Mouse (Mus musculus): ENCODE measurements around the gene Ms4a7. TPM values are rescaled to one million over a fixed set of nuclear protein-coding genes. Genes with fewer than 3 reads are reported as not detected.
"Not testable (repeated sequence)": the region's sequence is repeated elsewhere in the genome, so short reads cannot be mapped to it uniquely, and the experiment has no call there.

The Ms4a7 gene
- polyA plus RNA-seq, 1 experiment from 2014 or later = 1.4 TPM

DNA sequence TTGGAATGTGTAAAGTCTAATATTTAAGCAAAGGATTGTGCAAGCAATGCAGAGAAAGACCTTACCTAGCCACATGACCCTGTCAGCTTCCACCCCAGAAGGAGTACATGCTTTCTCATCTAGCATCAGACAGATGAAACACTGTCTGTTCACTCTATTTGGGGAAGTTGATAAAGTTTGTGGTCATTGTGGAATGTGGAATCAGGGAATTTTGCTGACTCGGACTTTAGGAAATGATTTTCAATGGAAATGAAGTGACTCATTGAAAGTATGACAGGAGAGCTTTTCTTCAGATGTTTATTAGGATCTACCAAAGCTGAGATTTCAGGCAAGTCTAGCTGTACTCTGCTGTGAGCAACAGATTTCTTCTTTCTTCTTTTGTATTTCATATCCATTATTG, 14.8 kb downstream of the Ms4a7 start:
- Histone ChIP-seq H3K36me3 (replicated peaks) (no peaks in the 10 kb centered on the region), H3K4me1 (replicated peaks) (no peaks in the 10 kb centered on the region), H3K9me3 (replicated peaks) (no peaks in the 10 kb centered on the region), H3K9ac (no peak overlapping the region), H3K27me3 (no peaks in the 10 kb centered on the region), H3K27ac (replicated peaks) (no peak overlapping the region), H3K4me3 (replicated peaks) (no peak overlapping the region), H3K4me2 (no peak overlapping the region)
- ATAC-seq (ENCODE audit: insufficient read depth) = no peak
- 40% methylated on average over 1 of the region's 1 CpGs for WGBS (ENCODE audit: insufficient replicate concordance)

DNA sequence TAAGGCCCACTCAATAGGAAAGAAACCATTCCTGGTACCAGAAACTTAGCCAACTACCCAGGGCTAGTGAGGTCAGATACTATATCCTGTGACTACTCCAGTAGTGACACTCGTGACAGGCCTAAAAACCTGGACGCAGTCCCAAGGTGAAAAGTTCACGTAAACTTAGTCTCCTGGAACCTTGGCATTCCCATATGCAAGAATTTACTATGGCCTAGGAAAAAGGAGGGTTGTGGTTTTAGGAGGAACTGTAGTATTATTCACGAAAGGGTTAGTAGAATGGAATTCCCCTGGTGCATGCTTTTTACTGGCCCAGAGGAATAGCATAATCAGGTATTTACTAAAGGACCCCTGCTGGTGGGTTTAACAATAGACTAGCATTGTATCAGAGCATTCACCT, 19.2 kb downstream of the Ms4a7 start:
- no peaks in the 10 kb centered on the region for H3K9me3 ChIP-seq (replicated peaks)
- H3K9ac ChIP-seq = no peak overlapping the region
- H3K4me1 ChIP-seq (replicated peaks) = no peaks in the 10 kb centered on the region
- ATAC-seq (ENCODE audit: insufficient read depth) = no peak
- H3K27me3 ChIP-seq = no peaks in the 10 kb centered on the region
- H3K36me3 ChIP-seq (replicated peaks) = no peaks in the 10 kb centered on the region
- 75% methylated on average over 4 of the region's 4 CpGs for WGBS (ENCODE audit: insufficient replicate concordance)
- no peak overlapping the region for H3K4me3 ChIP-seq (replicated peaks)
- H3K27ac ChIP-seq (replicated peaks) = no peak overlapping the region
- no peak overlapping the region for H3K4me2 ChIP-seq

DNA sequence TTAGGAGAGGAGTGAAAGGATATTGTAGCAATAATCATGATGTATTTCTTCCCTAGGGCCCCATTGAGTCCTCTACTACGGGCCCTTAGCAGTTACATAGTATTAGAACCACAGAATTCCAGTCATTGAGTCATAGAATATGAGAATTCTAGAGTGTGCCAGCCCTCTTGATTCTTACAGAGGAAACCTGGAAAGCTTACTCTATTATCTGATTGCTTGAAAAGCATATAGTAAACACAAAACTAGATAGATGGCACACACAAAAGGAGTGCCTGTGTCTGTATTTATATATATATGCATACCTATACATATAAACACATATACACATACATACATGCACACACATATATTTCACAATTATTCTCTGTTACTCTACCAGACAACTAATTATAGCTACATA, 21.6 kb downstream of the Ms4a7 start, which contains the start of gene Ms4a14:
Gene Ms4a14, minus strand, starts transcription at position 101 of the 400 bp plus-strand sequence.
- no peak for ATAC-seq (ENCODE audit: insufficient read depth)
- WGBS (ENCODE audit: insufficient replicate concordance) = 46% methylated on average over 1 of the region's 1 CpGs
- H3K4me1 ChIP-seq (replicated peaks) = no peaks in the 10 kb centered on the region
- H3K9ac ChIP-seq = no peak within 1 kb of the TSS
- H3K9me3 ChIP-seq (replicated peaks) = no peaks in the 10 kb centered on the region
- H3K36me3 ChIP-seq (replicated peaks) = no peaks in the 10 kb centered on the region
- H3K4me2 ChIP-seq = no peak within 1 kb of the TSS
- H3K27ac ChIP-seq (replicated peaks) = no peak within 1 kb of the TSS
- H3K4me3 ChIP-seq (replicated peaks) = no peak within 1 kb of the TSS
- H3K27me3 ChIP-seq = no peaks in the 10 kb centered on the region

DNA sequence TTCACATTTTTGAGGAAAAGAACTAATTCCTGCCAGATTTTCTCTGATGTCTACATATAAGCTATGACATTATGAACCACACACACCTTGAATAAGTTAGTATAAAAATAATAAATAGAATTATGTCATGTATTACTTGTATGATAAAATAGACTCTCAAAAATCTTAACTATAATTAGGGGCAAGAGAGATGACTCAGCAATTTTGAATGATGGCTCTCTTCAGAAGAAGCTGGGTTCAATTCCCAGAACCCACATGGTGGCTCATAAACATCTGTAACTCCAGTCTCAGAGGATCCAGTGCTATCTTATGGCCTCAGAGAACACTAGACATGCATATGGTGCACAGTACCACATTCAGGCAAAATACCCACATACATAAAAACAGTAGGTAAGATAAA, 27.1 kb downstream of the Ms4a7 start:
- Histone ChIP-seq H3K4me1 (replicated peaks) (no peaks in the 10 kb centered on the region), H3K9me3 (replicated peaks) (no peaks in the 10 kb centered on the region), H3K9ac (no peak overlapping the region), H3K27ac (replicated peaks) (no peak overlapping the region), H3K36me3 (replicated peaks) (no peaks in the 10 kb centered on the region), H3K4me2 (no peak overlapping the region), H3K4me3 (replicated peaks) (no peak overlapping the region), H3K27me3 (no peaks in the 10 kb centered on the region)
- no peak for ATAC-seq (ENCODE audit: insufficient read depth)

DNA sequence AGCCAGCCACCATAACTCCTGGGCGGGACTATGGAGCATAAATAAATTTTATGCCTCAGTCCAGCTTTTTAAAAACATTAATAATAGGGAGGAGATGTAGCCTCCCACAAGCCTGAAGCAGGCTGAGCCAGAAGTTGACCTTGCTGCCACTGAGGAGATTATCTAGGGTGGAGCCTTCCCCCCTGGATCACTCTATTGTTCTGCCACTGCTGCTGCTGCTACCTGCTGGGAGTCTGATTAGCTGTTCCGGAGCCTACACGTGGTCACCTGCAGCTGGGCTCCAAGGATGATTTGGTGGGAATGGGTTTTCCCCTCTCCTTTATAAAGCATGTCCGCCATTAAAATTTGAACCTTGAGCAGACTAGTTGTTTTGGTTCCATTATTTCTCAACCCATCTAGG, 36.4 kb downstream of the Ms4a7 start:
- not testable (repeated sequence) for H3K27me3 ChIP-seq; H3K27ac ChIP-seq (replicated peaks); H3K36me3 ChIP-seq (replicated peaks); ATAC-seq (ENCODE audit: insufficient read depth); H3K4me3 ChIP-seq (replicated peaks); H3K9me3 ChIP-seq (replicated peaks); H3K4me1 ChIP-seq (replicated peaks); H3K9ac ChIP-seq; H3K4me2 ChIP-seq
- WGBS (ENCODE audit: insufficient replicate concordance) = 41% methylated on average over 4 of the region's 4 CpGs

DNA sequence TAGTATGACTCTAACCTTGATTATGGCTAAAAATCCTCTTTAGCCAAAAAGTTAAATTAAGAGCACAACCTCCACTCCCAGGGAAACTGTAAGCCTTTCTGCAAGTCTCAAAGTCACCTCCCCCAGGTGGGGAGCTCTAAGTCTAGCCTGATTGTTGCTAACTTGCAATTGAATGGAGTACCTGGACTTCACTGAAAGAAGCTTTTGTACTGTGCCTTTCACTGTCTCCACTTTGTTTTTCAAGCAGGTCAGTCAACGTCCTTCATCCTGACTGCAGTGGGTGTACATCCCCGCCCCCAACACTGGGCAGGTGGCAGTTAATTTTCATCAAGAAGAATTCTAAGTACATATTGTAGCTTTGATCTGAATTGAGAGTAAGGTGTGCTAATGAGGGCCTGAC, 37.0 kb downstream of the Ms4a7 start:
- no peaks in the 10 kb centered on the region for H3K4me1 ChIP-seq (replicated peaks)
- 57% methylated on average over 2 of the region's 2 CpGs for WGBS (ENCODE audit: insufficient replicate concordance)

DNA sequence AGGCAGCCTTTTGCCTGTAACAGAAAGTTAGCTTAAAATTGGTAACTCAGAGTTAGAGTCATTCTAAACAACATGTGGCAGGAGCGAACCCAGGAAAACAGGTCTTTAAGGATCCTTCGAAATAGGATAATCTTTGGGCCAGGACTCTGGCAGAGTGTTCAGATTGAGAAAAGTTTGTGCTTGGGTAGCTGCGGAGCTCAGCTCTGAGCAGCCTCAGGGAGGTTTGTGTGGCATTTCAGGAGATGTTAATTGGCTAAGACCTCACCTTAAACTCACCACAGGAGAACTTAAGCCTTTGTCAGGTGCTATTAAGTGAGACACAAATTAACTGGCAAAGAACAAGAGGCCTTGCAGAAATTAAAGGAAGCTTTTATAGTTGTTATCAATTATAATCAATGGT, 42.3 kb downstream of the Ms4a7 start:
- WGBS (ENCODE audit: insufficient replicate concordance) = 15% methylated on average over 3 of the region's 3 CpGs
- H3K36me3 ChIP-seq (replicated peaks); ATAC-seq (ENCODE audit: insufficient read depth); H3K9ac ChIP-seq; H3K4me1 ChIP-seq (replicated peaks); H3K4me3 ChIP-seq (replicated peaks); H3K27me3 ChIP-seq; H3K27ac ChIP-seq (replicated peaks); H3K9me3 ChIP-seq (replicated peaks): not testable (repeated sequence)
- peak overlapping the region; percentile 30; the same call in 1 of the 2 replicates for H3K4me2 ChIP-seq

More for the DNA sequence above, 37.0 kb downstream of the Ms4a7 start:
- Histone ChIP-seq H3K9me3 (replicated peaks) (no peaks in the 10 kb centered on the region), H3K4me3 (replicated peaks) (no peak overlapping the region), H3K27me3 (no peaks in the 10 kb centered on the region), H3K36me3 (replicated peaks) (no peaks in the 10 kb centered on the region), H3K27ac (replicated peaks) (no peak overlapping the region), H3K9ac (no peak overlapping the region), H3K4me2 (no peak overlapping the region)
- no peak for ATAC-seq (ENCODE audit: insufficient read depth)

DNA sequence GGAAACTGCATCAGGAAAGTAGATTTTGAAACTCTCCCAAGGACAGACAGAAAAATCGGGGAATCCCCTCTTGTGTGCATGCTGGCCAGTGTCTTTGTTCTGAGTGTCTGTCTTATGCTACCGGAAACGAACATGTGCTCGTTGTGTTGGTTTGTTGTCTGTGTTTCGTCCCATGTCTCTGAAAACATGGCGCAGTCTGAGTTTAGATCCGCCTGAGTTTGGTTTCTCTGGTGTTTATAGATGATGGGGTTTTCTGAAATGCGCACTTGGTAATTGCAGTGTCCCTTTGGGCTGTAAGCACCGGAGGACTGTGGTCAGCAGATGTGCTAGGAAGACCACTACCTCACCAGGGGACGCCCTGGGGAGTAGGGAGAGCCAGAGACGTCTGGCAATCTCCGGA, 43.0 kb downstream of the Ms4a7 start:
- peak overlapping the region; percentile 46 for H3K4me3 ChIP-seq (replicated peaks)
- H3K9ac ChIP-seq = no peak overlapping the region
- no peak for ATAC-seq (ENCODE audit: insufficient read depth)
- H3K27ac ChIP-seq (replicated peaks) = no peak overlapping the region
- H3K4me2 ChIP-seq = peak overlapping the region; percentile 59
- no peaks in the 10 kb centered on the region for H3K36me3 ChIP-seq (replicated peaks)
- no peaks in the 10 kb centered on the region for H3K27me3 ChIP-seq
- H3K4me1 ChIP-seq (replicated peaks) = no peaks in the 10 kb centered on the region
- no peaks in the 10 kb centered on the region for H3K9me3 ChIP-seq (replicated peaks)
- WGBS (ENCODE audit: insufficient replicate concordance) = 8% methylated on average over 12 of the region's 12 CpGs

DNA sequence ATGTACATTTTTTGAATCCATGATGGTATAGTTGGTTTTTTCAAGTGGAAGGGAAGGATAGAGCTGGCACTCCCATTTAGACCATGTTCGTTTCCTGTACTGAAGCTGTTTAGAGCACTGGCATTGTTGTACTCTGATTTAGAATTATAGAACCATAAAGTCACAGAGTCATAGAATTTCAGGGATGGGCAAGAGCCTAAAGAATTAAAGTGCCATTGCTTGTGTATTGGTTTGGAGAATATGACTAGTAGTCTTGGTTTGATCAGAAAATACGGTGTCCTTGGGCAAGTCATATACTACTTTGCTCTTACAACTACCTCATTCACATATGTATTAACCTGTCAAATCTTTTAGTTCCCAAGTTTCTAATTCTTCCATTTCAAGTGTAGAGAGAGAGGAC, 52.2 kb downstream of the Ms4a7 start, which contains the start of gene Ms4a5:
Gene Ms4a5, minus strand, starts transcription at position 101 of the 400 bp plus-strand sequence.
- Histone ChIP-seq H3K36me3 (replicated peaks) (no peaks in the 10 kb centered on the region), H3K27ac (replicated peaks) (no peak within 1 kb of the TSS), H3K4me2 (no peak within 1 kb of the TSS), H3K4me1 (replicated peaks) (no peaks in the 10 kb centered on the region), H3K9me3 (replicated peaks) (no peaks in the 10 kb centered on the region), H3K9ac (no peak within 1 kb of the TSS), H3K27me3 (no peaks in the 10 kb centered on the region), H3K4me3 (replicated peaks) (no peak within 1 kb of the TSS)
- 60% methylated on average over 2 of the region's 2 CpGs for WGBS (ENCODE audit: insufficient replicate concordance)
- ATAC-seq (ENCODE audit: insufficient read depth) = no peak

DNA sequence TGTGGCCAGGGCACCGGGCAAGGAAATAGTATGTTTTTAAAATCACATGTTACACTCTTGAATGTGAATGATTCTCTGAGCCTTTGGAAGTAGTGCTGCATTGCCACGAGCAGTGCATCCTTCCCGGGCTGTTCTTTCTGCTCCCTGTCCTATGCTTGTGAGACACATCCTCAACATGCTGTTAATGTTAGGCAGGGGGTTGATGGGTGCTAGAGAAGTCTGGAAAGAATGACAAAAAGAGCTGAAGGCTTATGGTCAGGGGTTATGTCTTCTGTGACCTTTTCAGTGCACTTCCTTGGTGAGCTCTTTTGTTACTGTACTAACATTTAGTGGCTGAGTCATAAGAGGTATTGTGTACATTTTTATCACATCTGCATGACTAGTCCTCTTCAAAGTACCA, 55.7 kb downstream of the Ms4a7 start:
- Histone ChIP-seq H3K27ac (replicated peaks) (no peak overlapping the region), H3K27me3 (no peaks in the 10 kb centered on the region), H3K9me3 (replicated peaks) (no peaks in the 10 kb centered on the region), H3K9ac (no peak overlapping the region), H3K36me3 (replicated peaks) (no peaks in the 10 kb centered on the region), H3K4me1 (replicated peaks) (no peaks in the 10 kb centered on the region), H3K4me2 (no peak overlapping the region), H3K4me3 (replicated peaks) (no peak overlapping the region)
- no peak for ATAC-seq (ENCODE audit: insufficient read depth)
- WGBS (ENCODE audit: insufficient replicate concordance) = 61% methylated on average over 3 of the region's 3 CpGs

DNA sequence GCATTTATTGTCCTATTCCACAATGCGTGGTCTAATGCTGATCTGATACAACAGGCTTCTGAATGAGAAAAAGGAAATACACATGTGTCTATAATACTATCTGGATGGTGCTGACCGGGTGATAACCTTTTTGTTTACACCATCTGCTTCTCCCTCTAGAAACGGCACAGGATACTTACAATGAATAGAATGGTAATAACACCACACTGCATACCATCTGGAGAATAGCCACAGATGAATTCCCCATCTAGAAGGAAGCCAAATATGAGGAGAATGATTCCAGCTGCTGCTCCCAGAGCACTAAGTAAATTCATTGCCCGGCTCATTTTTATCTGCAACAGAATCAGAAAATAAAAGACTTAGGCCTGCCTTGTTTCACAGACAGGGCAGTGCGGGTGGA, 59.5 kb downstream of the Ms4a7 start:
- no peak overlapping the region for H3K27ac ChIP-seq (replicated peaks)
- 50% methylated on average over 5 of the region's 5 CpGs for WGBS (ENCODE audit: insufficient replicate concordance)

More for the DNA sequence above, 59.5 kb downstream of the Ms4a7 start:
- no peaks in the 10 kb centered on the region for H3K36me3 ChIP-seq (replicated peaks)
- no peak for ATAC-seq (ENCODE audit: insufficient read depth)
- no peak overlapping the region for H3K4me2 ChIP-seq
- H3K9me3 ChIP-seq (replicated peaks) = no peaks in the 10 kb centered on the region
- no peak overlapping the region for H3K9ac ChIP-seq
- H3K4me1 ChIP-seq (replicated peaks) = no peaks in the 10 kb centered on the region
- H3K4me3 ChIP-seq (replicated peaks) = no peak overlapping the region
- H3K27me3 ChIP-seq = no peaks in the 10 kb centered on the region

All from liver, embryonic 15.5 days (tissue).